Mouse (Mus musculus): ENCODE data around the gene Dusp5. TPM values are rescaled to one million over a fixed set of nuclear protein-coding genes. Genes with fewer than 3 reads are reported as not detected.
A peak's percentile ranks its signal among the peaks of the same experiment; 100 is the strongest.

Dusp5 gene
- polyA plus RNA-seq, 1 experiment from 2014 or later, result 3.0 TPM

- no peaks in the 10 kb centered on the region for H3K9me3 ChIP-seq (ENCODE audit: control insufficient read depth, low read length)
- H3K27me3 ChIP-seq (ENCODE audit: control insufficient read depth, insufficient read depth, low read length), result no peaks in the 10 kb centered on the region
- WGBS, result 81% methylated on average over 10 of the region's 10 CpGs
- DNase-seq (ENCODE audit: low spot score), result no peak
- no peak overlapping the region for H3K4me2 ChIP-seq (replicated peaks)
- H3K4me1 ChIP-seq (replicated peaks; ENCODE audit: control insufficient read depth, insufficient read depth, low read length), result no peaks in the 10 kb centered on the region
- no peaks in the 10 kb centered on the region for H3K36me3 ChIP-seq (replicated peaks; ENCODE audit: control insufficient read depth, insufficient read depth)
- H3K27ac ChIP-seq, result no peak overlapping the region
- no peak for ATAC-seq (ENCODE audit: low FRiP score)
- no peak overlapping the region for H3K4me3 ChIP-seq (replicated peaks; ENCODE audit: low read length)
- H3K9ac ChIP-seq, result no peak overlapping the region
These were observed 23.2 kb upstream of the Dusp5 start for GRCm38 (mm10) chr19:53505728-53506127.

GRCm38 (mm10) chr19:53507497-53507896 is 21.4 kb upstream of the Dusp5 start:
- ATAC-seq (ENCODE audit: low FRiP score) (no peak), DNase-seq (ENCODE audit: low spot score) (no peak)
- Histone ChIP-seq H3K36me3 (replicated peaks; ENCODE audit: control insufficient read depth, insufficient read depth) (no peaks in the 10 kb centered on the region), H3K27ac (no peak overlapping the region), H3K4me2 (replicated peaks) (no peak overlapping the region), H3K27me3 (ENCODE audit: control insufficient read depth, insufficient read depth, low read length) (no peaks in the 10 kb centered on the region), H3K9ac (no peak overlapping the region), H3K9me3 (ENCODE audit: control insufficient read depth, low read length) (no peaks in the 10 kb centered on the region), H3K4me3 (replicated peaks; ENCODE audit: low read length) (no peak overlapping the region), H3K4me1 (replicated peaks; ENCODE audit: control insufficient read depth, insufficient read depth, low read length) (no peaks in the 10 kb centered on the region)
- 73% methylated on average over 8 of the region's 8 CpGs for WGBS

GRCm38 (mm10) chr19:53511244-53511934 is 17.5 kb upstream of the Dusp5 start:
- WGBS, result 83% methylated on average over 13 of the region's 13 CpGs
- no peak for DNase-seq (ENCODE audit: low spot score)

GRCm38 (mm10) chr19:53517370-53518096 is 11.4 kb upstream of the Dusp5 start:
- H3K27ac ChIP-seq, result peak overlapping the region; percentile 51; the same call in 1 of the 2 replicates
- no peaks in the 10 kb centered on the region; the same call in 1 of the 2 replicates for H3K27me3 ChIP-seq (ENCODE audit: control insufficient read depth, insufficient read depth, low read length)
- DNase-seq (ENCODE audit: low spot score) (no peak), ATAC-seq (ENCODE audit: low FRiP score) (peak; percentile 69)
- H3K4me3 ChIP-seq (replicated peaks; ENCODE audit: low read length), result no peak overlapping the region
- H3K4me1 ChIP-seq (replicated peaks; ENCODE audit: control insufficient read depth, insufficient read depth, low read length), result 0 out of 2 replicates have a peak, but pooled peaks cover 6% of the 10 kb centered on the region
- H3K9me3 ChIP-seq (ENCODE audit: control insufficient read depth, low read length), result no peaks in the 10 kb centered on the region
- no peak overlapping the region for H3K9ac ChIP-seq
- 30% methylated on average over 18 of the region's 18 CpGs for WGBS
- no peaks in the 10 kb centered on the region for H3K36me3 ChIP-seq (replicated peaks; ENCODE audit: control insufficient read depth, insufficient read depth)
- no peak overlapping the region for H3K4me2 ChIP-seq (replicated peaks)

More at GRCm38 (mm10) chr19:53511244-53511934, 17.5 kb upstream of the Dusp5 start:
- no peaks in the 10 kb centered on the region for H3K27me3 ChIP-seq (ENCODE audit: control insufficient read depth, insufficient read depth, low read length)
- H3K9me3 ChIP-seq (ENCODE audit: control insufficient read depth, low read length), result no peaks in the 10 kb centered on the region
- no peak overlapping the region for H3K9ac ChIP-seq
- no peak overlapping the region for H3K4me2 ChIP-seq (replicated peaks)
- H3K36me3 ChIP-seq (replicated peaks; ENCODE audit: control insufficient read depth, insufficient read depth), result no peaks in the 10 kb centered on the region
- no peaks in the 10 kb centered on the region for H3K4me1 ChIP-seq (replicated peaks; ENCODE audit: control insufficient read depth, insufficient read depth, low read length)
- no peak overlapping the region for H3K4me3 ChIP-seq (replicated peaks; ENCODE audit: low read length)
- no peak overlapping the region for H3K27ac ChIP-seq
- no peak for ATAC-seq (ENCODE audit: low FRiP score)

- H3K9me3 ChIP-seq (ENCODE audit: control insufficient read depth, low read length), result no peaks in the 10 kb centered on the region
- H3K27me3 ChIP-seq (ENCODE audit: control insufficient read depth, insufficient read depth, low read length), result no peaks in the 10 kb centered on the region; the same call in 1 of the 2 replicates
- 0 out of 2 replicates have a peak, but pooled peaks cover 6% of the 10 kb centered on the region for H3K4me1 ChIP-seq (replicated peaks; ENCODE audit: control insufficient read depth, insufficient read depth, low read length)
- no peak overlapping the region for H3K4me2 ChIP-seq (replicated peaks)
- H3K27ac ChIP-seq, result no peak overlapping the region
- WGBS, result 89% methylated on average over 8 of the region's 8 CpGs
- H3K36me3 ChIP-seq (replicated peaks; ENCODE audit: control insufficient read depth, insufficient read depth), result no peaks in the 10 kb centered on the region
- no peak overlapping the region for H3K4me3 ChIP-seq (replicated peaks; ENCODE audit: low read length)
- H3K9ac ChIP-seq, result no peak overlapping the region
- ATAC-seq (ENCODE audit: low FRiP score) (no peak), DNase-seq (ENCODE audit: low spot score) (no peak)
These were observed 9.4 kb upstream of the Dusp5 start for GRCm38 (mm10) chr19:53519549-53519948.

GRCm38 (mm10) chr19:53519981-53520380 is 8.9 kb upstream of the Dusp5 start:
- Histone ChIP-seq H3K27me3 (ENCODE audit: control insufficient read depth, insufficient read depth, low read length) (no peaks in the 10 kb centered on the region; the same call in 1 of the 2 replicates), H3K36me3 (replicated peaks; ENCODE audit: control insufficient read depth, insufficient read depth) (no peaks in the 10 kb centered on the region), H3K4me3 (replicated peaks; ENCODE audit: low read length) (no peak overlapping the region), H3K9me3 (ENCODE audit: control insufficient read depth, low read length) (no peaks in the 10 kb centered on the region), H3K4me2 (replicated peaks) (no peak overlapping the region), H3K9ac (no peak overlapping the region), H3K4me1 (replicated peaks; ENCODE audit: control insufficient read depth, insufficient read depth, low read length) (0 out of 2 replicates have a peak, but pooled peaks cover 6% of the 10 kb centered on the region), H3K27ac (no peak overlapping the region)
- WGBS, result 87% methylated on average over 10 of the region's 10 CpGs
- ATAC-seq (ENCODE audit: low FRiP score) (no peak), DNase-seq (ENCODE audit: low spot score) (no peak)

GRCm38 (mm10) chr19:53521137-53521795 is 7.6 kb upstream of the Dusp5 start:
- Histone ChIP-seq H3K4me2 (replicated peaks) (no peak overlapping the region), H3K36me3 (replicated peaks; ENCODE audit: control insufficient read depth, insufficient read depth) (no peaks in the 10 kb centered on the region), H3K9ac (no peak overlapping the region), H3K4me1 (replicated peaks; ENCODE audit: control insufficient read depth, insufficient read depth, low read length) (0 out of 2 replicates have a peak, but pooled peaks cover 6% of the 10 kb centered on the region), H3K9me3 (ENCODE audit: control insufficient read depth, low read length) (no peaks in the 10 kb centered on the region), H3K4me3 (replicated peaks; ENCODE audit: low read length) (no peak overlapping the region), H3K27me3 (ENCODE audit: control insufficient read depth, insufficient read depth, low read length) (no peaks in the 10 kb centered on the region; the same call in 1 of the 2 replicates), H3K27ac (no peak overlapping the region)
- DNase-seq (ENCODE audit: low spot score) (no peak), ATAC-seq (ENCODE audit: low FRiP score) (no peak)
- WGBS, result 60% methylated on average over 11 of the region's 11 CpGs

- no peak overlapping the region for H3K4me2 ChIP-seq (replicated peaks)
- no peaks in the 10 kb centered on the region for H3K36me3 ChIP-seq (replicated peaks; ENCODE audit: control insufficient read depth, insufficient read depth)
- H3K4me3 ChIP-seq (replicated peaks; ENCODE audit: low read length), result no peak overlapping the region
- no peaks in the 10 kb centered on the region for H3K9me3 ChIP-seq (ENCODE audit: control insufficient read depth, low read length)
- no peak overlapping the region for H3K27ac ChIP-seq
- peaks cover 26% of the 10 kb centered on the region for H3K27me3 ChIP-seq (ENCODE audit: control insufficient read depth, insufficient read depth, low read length)
- ATAC-seq (ENCODE audit: low FRiP score) (no peak), DNase-seq (ENCODE audit: low spot score) (no peak)
- no peak overlapping the region for H3K9ac ChIP-seq
- WGBS, result 14% methylated on average over 10 of the region's 10 CpGs
- 0 out of 2 replicates have a peak, but pooled peaks cover 8% of the 10 kb centered on the region for H3K4me1 ChIP-seq (replicated peaks; ENCODE audit: control insufficient read depth, insufficient read depth, low read length)
These were observed 1.4 kb upstream of the Dusp5 start for GRCm38 (mm10) chr19:53527480-53527879.

GRCm38 (mm10) chr19:53528131-53528621 is 733 bp upstream of the Dusp5 start:
- Histone ChIP-seq H3K27ac (no peak overlapping the region), H3K9ac (peak overlapping the region; percentile 55; the same call in 1 of the 2 replicates), H3K4me1 (replicated peaks; ENCODE audit: control insufficient read depth, insufficient read depth, low read length) (0 out of 2 replicates have a peak, but pooled peaks cover 8% of the 10 kb centered on the region), H3K9me3 (ENCODE audit: control insufficient read depth, low read length) (no peaks in the 10 kb centered on the region), H3K27me3 (ENCODE audit: control insufficient read depth, insufficient read depth, low read length) (peaks cover 26% of the 10 kb centered on the region), H3K4me2 (replicated peaks) (peak overlapping the region; percentile 84), H3K36me3 (replicated peaks; ENCODE audit: control insufficient read depth, insufficient read depth) (no peaks in the 10 kb centered on the region), H3K4me3 (replicated peaks; ENCODE audit: low read length) (peak overlapping the region; percentile 51)
- WGBS, result under 1% methylated on average over 13 of the region's 13 CpGs
- peak; percentile 34; the same call in 1 of the 2 replicates for ATAC-seq (ENCODE audit: low FRiP score)
- no peak for DNase-seq (ENCODE audit: low spot score)
